Mouse (Mus musculus) hindbrain, embryonic 16.5 days (tissue): ENCODE measurements around the gene Adamtsl4. TPM values are rescaled to one million over a fixed set of nuclear protein-coding genes. Genes with fewer than 3 reads are reported as not detected.

Experiments used
- ATAC-seq: fragments of 200-750 bp; cut with Nextera tagmentation; 2 replicates; pipeline ENCODE4 v1.8.0; 2017; ENCODE audit warnings: moderate TSS enrichment, moderate library complexity
- H3K27ac ChIP-seq: fragments of 300-500 bp; sonication (generic); 2 replicates; pipeline ENCODE4 v1.5.1; 2014; ENCODE audit warnings: low read depth, mild to moderate bottlenecking, control low read depth, low read length, moderate library complexity
- H3K27me3 ChIP-seq: fragments of 300-500 bp; sonication (generic); replicated peaks from 2 replicates; pipeline ENCODE4 v1.6.1; 2014; ENCODE audit warnings: low read length; ENCODE audit not compliant: control insufficient read depth, insufficient read depth
- H3K36me3 ChIP-seq: fragments of 300-500 bp; sonication (generic); 2 replicates; pipeline ENCODE4 v1.6.1; 2014; ENCODE audit warnings: mild to moderate bottlenecking, low read length, moderate library complexity, mixed read lengths; ENCODE audit not compliant: control insufficient read depth, insufficient read depth
- H3K4me1 ChIP-seq: fragments of 300-500 bp; sonication (generic); 2 replicates; pipeline ENCODE4 v1.6.1; 2014; ENCODE audit warnings: low read depth, low read length; ENCODE audit not compliant: control insufficient read depth, insufficient read depth
- H3K4me2 ChIP-seq: fragments of 300-500 bp; sonication (generic); 2 replicates; pipeline ENCODE4 v1.6.1; 2014; ENCODE audit warnings: mild to moderate bottlenecking, low read length, control low read depth, moderate library complexity
- H3K4me3 ChIP-seq: fragments of 300-500 bp; sonication (generic); 2 replicates; pipeline ENCODE4 v1.5.1; 2014; ENCODE audit warnings: mild to moderate bottlenecking, low read length, control low read depth, moderate library complexity
- H3K9ac ChIP-seq: fragments of 300-500 bp; sonication (generic); 2 replicates; pipeline ENCODE4 v1.6.1; 2014; ENCODE audit warnings: low read depth, mild to moderate bottlenecking, control low read depth, low read length, moderate library complexity
- H3K9me3 ChIP-seq: fragments of 300-500 bp; sonication (generic); 2 replicates; pipeline ENCODE4 v1.6.1; 2014; ENCODE audit warnings: mild to moderate bottlenecking, low read length, moderate library complexity; ENCODE audit not compliant: control insufficient read depth
- WGBS: fragments of 180-500 bp; shearing (Covaris S2); extraction: QIAGEN DNeasy Blood & Tissue Kit; methylation state at CpG from one replicate; pipeline ENCODE4 v1.1.7; 2014; 5-methylcytosine and 5-hydroxymethylcytosine counted together
- polyA plus RNA-seq: library from polyadenylated mRNA; unstranded; fragments of >200 nt; fragmentation: Nextera tagmentation; extraction: Ambion mirVana; gene quantifications from 2 replicates; pipeline ENCODE4 v1.2.1, GENCODE M21; 2015

The Adamtsl4 gene
- polyA plus RNA-seq, 1 experiment from 2014 or later = 1.4 TPM

DNA sequence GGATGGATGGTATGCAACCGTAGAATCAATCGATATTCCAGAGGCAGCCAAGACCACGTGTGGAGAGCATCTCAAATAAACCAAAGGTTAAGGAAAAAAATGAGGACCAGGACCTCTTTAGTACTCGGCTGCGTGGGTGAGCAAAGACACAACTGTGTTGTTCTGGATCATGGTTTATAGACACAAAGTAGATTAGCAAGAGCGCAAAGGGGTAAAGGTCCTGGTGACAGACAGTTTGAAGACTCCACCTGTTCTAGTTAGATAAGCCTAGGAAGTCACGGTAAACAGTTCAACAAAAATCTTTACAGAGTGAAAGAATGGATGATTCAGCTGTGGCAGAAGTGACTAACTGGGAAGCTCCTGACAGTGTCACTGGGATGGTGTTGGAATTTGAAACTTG is 44.6 kb downstream of the Adamtsl4 start:
- Histone ChIP-seq H3K9ac (no peak overlapping the region), H3K4me1 (no peaks in the 10 kb centered on the region), H3K4me2 (no peak overlapping the region), H3K27me3 (no peaks in the 10 kb centered on the region), H3K27ac (no peak overlapping the region), H3K4me3 (no peak overlapping the region), H3K9me3 (no peaks in the 10 kb centered on the region), H3K36me3 (0 out of 2 replicates have a peak, but pooled peaks cover 2% of the 10 kb centered on the region)
- 90% methylated on average over 7 of the region's 7 CpGs for WGBS
- ATAC-seq = no peak

DNA sequence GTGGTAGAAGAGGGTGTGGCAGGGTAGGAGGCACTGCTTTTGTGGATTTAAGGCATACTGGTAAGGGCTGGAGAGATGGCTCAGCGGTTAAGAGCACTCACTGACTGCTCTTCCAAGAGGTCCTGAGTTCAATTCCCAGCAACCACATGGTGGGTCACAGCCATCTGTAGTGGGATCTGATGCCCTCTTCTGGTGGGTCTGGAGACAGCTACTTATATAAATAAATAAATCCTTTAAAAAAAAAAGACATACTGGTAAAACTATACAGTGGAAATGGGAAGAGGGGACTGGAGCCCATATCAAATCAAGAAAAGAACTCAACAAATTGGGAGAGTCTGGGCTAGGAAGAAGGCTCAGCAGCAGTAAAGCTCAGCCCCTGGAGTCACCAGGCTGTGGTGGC is 48.0 kb downstream of the Adamtsl4 start:
- Histone ChIP-seq H3K36me3 (0 out of 2 replicates have a peak, but pooled peaks cover 2% of the 10 kb centered on the region), H3K9ac (no peak overlapping the region), H3K27me3 (no peaks in the 10 kb centered on the region), H3K4me1 (no peaks in the 10 kb centered on the region), H3K4me2 (no peak overlapping the region), H3K4me3 (no peak overlapping the region), H3K9me3 (no peaks in the 10 kb centered on the region), H3K27ac (no peak overlapping the region)
- ATAC-seq = no peak
- WGBS = 86% methylated on average over 1 of the region's 1 CpGs

DNA sequence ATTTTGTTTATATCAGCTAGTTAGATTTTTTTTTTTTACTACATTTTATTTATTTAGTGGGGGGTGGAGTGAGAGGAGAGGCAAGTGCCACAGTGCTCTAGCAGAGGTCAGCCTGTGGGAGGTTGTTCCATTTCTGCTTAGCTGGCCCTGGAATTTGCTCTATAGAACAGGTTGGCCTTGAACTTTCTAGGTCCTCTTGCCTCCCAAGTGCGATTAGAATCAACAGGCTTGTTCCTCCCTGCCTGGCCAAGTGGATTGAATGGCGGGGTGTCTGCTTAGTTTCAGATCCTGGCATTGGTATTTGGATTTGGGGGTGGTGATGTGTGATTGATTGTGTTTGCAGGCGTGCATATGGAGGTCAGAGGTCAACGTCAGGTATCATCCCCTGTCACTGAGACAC is 51.6 kb downstream of the Adamtsl4 start:
- Histone ChIP-seq H3K27ac (no peak overlapping the region), H3K9ac (no peak overlapping the region), H3K9me3 (no peaks in the 10 kb centered on the region), H3K27me3 (no peaks in the 10 kb centered on the region), H3K4me1 (no peaks in the 10 kb centered on the region), H3K4me2 (no peak overlapping the region), H3K4me3 (no peak overlapping the region), H3K36me3 (peaks cover 13% of the 10 kb centered on the region)
- 94% methylated on average over 4 of the region's 4 CpGs for WGBS
- ATAC-seq = no peak

DNA sequence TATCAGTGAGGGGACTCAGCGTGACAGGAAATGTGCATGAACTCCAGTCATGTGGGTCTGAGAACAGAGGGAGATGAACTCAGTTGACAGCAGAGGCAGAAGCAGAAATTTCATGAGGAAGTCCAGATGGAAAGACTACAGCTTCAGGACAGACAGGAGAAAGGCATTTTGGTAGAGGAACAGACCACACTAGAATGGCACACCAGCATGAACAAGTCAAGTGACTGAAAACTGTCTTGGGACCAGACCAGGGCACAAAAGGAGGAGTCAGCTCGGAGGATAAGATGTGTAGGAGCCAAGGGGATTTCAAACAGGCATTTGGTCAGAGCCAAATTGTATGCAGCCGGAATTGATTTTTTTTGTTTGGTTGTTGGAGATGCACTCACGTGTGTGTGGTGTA is 52.1 kb downstream of the Adamtsl4 start:
- Histone ChIP-seq H3K27me3 (no peaks in the 10 kb centered on the region), H3K9ac (no peak overlapping the region), H3K4me1 (no peaks in the 10 kb centered on the region), H3K27ac (no peak overlapping the region), H3K9me3 (no peaks in the 10 kb centered on the region), H3K4me3 (no peak overlapping the region), H3K36me3 (peaks cover 13% of the 10 kb centered on the region), H3K4me2 (no peak overlapping the region)
- ATAC-seq = no peak
- WGBS = 84% methylated on average over 4 of the region's 4 CpGs

DNA sequence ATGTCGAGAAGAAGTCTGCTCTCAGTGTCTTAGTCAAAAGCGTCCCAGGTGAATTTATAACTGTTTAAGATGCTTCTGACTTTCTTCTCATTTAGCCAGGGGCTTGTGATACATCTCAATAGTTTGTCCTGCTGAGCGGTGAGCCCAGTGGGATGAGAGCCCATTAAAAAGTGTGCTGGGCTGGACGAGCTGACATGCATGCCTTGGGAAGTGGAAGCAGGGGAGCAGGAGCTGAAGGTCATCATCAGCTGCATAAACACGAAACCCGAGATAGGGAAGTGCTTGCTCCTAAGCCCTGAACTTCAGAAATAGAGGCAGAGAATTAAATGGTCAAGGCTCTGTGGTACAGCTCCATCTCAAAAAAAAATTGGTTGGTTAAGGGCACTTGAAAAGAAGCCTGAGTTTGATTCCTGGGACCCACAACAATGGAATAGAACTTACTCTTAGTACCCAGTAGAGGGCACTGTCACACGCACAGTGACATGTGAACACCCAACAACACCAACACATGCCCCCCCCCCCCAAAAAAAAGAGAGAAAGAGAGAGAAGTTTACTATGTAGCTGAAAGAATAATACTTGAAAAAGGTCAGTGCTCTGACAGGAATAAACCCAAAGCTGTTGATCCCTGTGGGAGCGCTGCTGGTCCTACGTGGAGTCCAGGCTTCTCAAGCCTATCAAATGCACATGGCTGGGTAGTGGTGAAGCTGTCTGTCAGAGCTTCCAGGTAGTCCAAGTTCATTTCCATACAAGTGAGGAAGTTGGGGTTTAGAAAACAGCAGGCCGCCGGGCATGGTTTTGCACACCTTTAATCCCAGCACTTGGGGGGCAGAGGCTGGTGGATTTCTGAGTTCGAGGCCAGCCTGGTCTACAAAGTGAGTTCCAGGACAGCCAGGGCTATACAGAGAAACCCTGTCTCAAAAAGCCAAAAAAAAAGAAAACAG is 54.8 kb downstream of the Adamtsl4 start:
- Histone ChIP-seq H3K4me2 (no peak overlapping the region), H3K9me3 (no peaks in the 10 kb centered on the region), H3K27ac (no peak overlapping the region), H3K4me1 (no peaks in the 10 kb centered on the region), H3K4me3 (no peak overlapping the region), H3K9ac (no peak overlapping the region), H3K27me3 (no peaks in the 10 kb centered on the region), H3K36me3 (peaks cover 28% of the 10 kb centered on the region)
- no peak for ATAC-seq
- WGBS = 82% methylated on average over 12 of the region's 12 CpGs

DNA sequence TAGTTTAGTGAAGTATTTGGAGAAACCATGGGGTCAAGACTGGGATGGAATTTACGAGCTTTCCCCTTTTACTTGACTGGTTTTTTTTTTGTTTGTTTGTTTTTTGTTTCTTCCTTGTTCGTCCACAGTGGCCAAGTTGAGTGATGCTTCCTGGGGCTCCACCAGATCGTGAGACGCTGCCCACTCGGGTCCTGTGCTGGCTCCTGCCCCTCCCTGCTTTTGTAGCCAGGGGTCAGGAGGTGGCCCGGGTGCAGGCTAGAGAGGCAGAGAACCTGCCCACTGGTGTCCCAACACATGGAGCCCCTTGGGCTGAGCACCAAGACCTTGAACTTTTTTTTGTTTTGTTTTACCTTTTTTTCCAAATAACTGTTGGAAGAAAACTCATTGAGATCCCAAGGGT is 56.4 kb downstream of the Adamtsl4 start:
- no peak overlapping the region for H3K4me2 ChIP-seq
- ATAC-seq = no peak
- peaks cover 34% of the 10 kb centered on the region for H3K36me3 ChIP-seq
- 74% methylated on average over 6 of the region's 6 CpGs for WGBS
- H3K27ac ChIP-seq = no peak overlapping the region
- peaks cover 8% of the 10 kb centered on the region for H3K4me1 ChIP-seq
- no peaks in the 10 kb centered on the region for H3K27me3 ChIP-seq
- H3K9me3 ChIP-seq = no peaks in the 10 kb centered on the region
- no peak overlapping the region for H3K4me3 ChIP-seq
- no peak overlapping the region for H3K9ac ChIP-seq

DNA sequence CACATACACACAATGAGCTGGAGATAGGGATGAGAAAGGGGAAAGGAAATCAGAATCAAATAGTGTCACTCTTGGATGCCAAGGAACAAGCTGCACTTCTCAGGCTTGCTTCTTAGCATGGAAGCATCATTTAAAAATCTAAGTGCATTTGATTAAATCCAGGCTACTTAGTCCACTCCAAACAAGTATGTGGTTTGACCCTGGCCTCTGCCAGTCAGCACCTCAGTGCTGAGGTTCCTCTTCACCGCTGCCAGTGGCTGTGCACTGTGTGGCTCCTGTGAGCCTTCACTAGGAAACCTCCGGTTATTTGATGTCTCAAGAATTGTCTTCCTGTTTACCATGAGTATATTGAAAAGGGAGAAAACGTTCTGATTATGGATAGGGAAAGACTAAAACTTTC is 56.9 kb downstream of the Adamtsl4 start:
- WGBS = 88% methylated on average over 3 of the region's 3 CpGs
- H3K36me3 ChIP-seq = peaks cover 34% of the 10 kb centered on the region

DNA sequence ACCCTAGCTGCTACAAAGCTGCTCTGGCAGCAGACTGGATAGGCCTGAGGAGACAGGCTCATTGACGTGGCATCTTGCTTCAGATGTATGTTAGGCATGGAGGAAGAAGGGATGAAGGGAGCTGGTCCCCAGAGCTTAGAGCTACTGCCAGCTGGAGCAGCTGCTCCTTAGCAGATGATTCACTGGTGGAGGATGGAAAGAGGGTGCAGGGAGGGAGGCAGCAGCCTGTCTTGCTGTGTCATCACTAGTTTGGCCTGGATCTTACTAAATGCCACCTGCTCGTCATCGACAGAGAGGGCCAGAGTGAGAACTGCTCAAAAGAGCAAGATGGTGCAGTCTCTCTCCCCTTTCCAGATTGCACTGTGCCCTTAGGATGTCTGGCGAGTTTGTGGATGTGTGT is 58.0 kb downstream of the Adamtsl4 start:
- no peaks in the 10 kb centered on the region for H3K9me3 ChIP-seq
- peaks cover 34% of the 10 kb centered on the region for H3K36me3 ChIP-seq
- H3K27me3 ChIP-seq = no peaks in the 10 kb centered on the region
- peaks cover 15% of the 10 kb centered on the region for H3K4me1 ChIP-seq
- H3K9ac ChIP-seq = no peak overlapping the region; the same call in 1 of the 2 replicates
- H3K4me2 ChIP-seq = no peak overlapping the region
- H3K27ac ChIP-seq = no peak overlapping the region
- ATAC-seq = no peak
- H3K4me3 ChIP-seq = no peak overlapping the region
- WGBS = 67% methylated on average over 4 of the region's 4 CpGs

More for the DNA sequence above, 56.9 kb downstream of the Adamtsl4 start:
- no peak overlapping the region for H3K4me2 ChIP-seq
- ATAC-seq = no peak
- peaks cover 12% of the 10 kb centered on the region for H3K4me1 ChIP-seq
- H3K27me3 ChIP-seq = no peaks in the 10 kb centered on the region
- no peak overlapping the region for H3K4me3 ChIP-seq
- no peak overlapping the region for H3K9ac ChIP-seq
- no peaks in the 10 kb centered on the region for H3K9me3 ChIP-seq
- H3K27ac ChIP-seq = no peak overlapping the region

DNA sequence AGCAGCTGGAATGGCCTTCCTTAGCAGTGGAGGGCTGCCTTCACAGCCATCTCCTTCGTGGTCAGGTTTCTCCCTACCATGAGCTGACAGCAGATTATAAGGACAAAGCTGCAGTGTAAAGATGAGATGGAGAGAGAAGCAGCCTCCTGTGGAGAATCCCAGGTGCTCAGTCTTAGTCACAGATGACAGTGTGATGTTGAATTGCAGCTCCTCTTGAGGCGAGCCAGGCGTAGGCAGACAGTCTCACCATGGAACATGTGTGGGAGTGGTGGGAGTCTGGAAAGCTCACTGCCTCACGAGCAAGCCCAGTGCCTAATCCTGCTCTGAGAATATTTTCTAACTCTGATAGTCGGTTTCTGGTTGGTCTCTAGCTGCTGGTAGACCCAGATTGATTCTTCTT is 60.0 kb downstream of the Adamtsl4 start:
- Histone ChIP-seq H3K4me2 (no peak overlapping the region), H3K9me3 (no peaks in the 10 kb centered on the region), H3K4me1 (peaks cover 17% of the 10 kb centered on the region), H3K36me3 (peaks cover 31% of the 10 kb centered on the region), H3K27me3 (no peaks in the 10 kb centered on the region), H3K4me3 (no peak overlapping the region), H3K27ac (no peak overlapping the region), H3K9ac (no peak overlapping the region)
- ATAC-seq = no peak
- WGBS = 92% methylated on average over 5 of the region's 5 CpGs
